Mouse (Mus musculus) layer of hippocampus, postnatal 10 days (tissue): ENCODE results near the gene Nrp1. TPM values are rescaled to one million over a fixed set of nuclear protein-coding genes. Genes with fewer than 3 reads are reported as not detected.

ENCODE experiments used
- DNase-seq, 2 experiments: peaks; one replicate each; pipeline ENCODE4 v3.0.0; 2021; ENCODE audit warnings: low spot score in 2 of 2
- total RNA-seq, 2 experiments: library from RNA; stranded (reverse); gene quantifications; 2 replicates each; pipeline ENCODE4 v1.2.3; 2021

The Nrp1 gene
- total RNA-seq, 2 experiments from 2014 or later, result 157 to 165 TPM

- no peak for DNase-seq
These were observed 104.8 kb downstream of the Nrp1 start for GRCm38 (mm10) chr8:128463162-128463561.

- no peak for DNase-seq
These were observed 105.7 kb downstream of the Nrp1 start for GRCm38 (mm10) chr8:128464056-128464623.

GRCm38 (mm10) chr8:128465553-128465952, 107.1 kb downstream of the Nrp1 start:
- DNase-seq, result no peak

GRCm38 (mm10) chr8:128466681-128467430, 108.5 kb downstream of the Nrp1 start:
- DNase-seq, result no peak

GRCm38 (mm10) chr8:128470097-128470496, 111.7 kb downstream of the Nrp1 start:
- no peak for DNase-seq

GRCm38 (mm10) chr8:128471186-128471585, 112.8 kb downstream of the Nrp1 start:
- DNase-seq, result no peak

GRCm38 (mm10) chr8:128472871-128473270, 114.5 kb downstream of the Nrp1 start:
- DNase-seq, result peak in 1 of 2 experiments; percentile 33

GRCm38 (mm10) chr8:128473456-128474239, 115.2 kb downstream of the Nrp1 start:
- no peak for DNase-seq

GRCm38 (mm10) chr8:128474614-128475013, 116.2 kb downstream of the Nrp1 start:
- DNase-seq, result no peak

- peak; percentile 33 to 47 for DNase-seq
These were observed 117.8 kb downstream of the Nrp1 start for GRCm38 (mm10) chr8:128476206-128476605.

GRCm38 (mm10) chr8:128478017-128478416, 119.6 kb downstream of the Nrp1 start:
- DNase-seq, result no peak

GRCm38 (mm10) chr8:128479309-128480013, 121.1 kb downstream of the Nrp1 start:
- no peak for DNase-seq

- DNase-seq, result no peak
These were observed 122.7 kb downstream of the Nrp1 start for GRCm38 (mm10) chr8:128480896-128481665.

- no peak for DNase-seq
These were observed 124.9 kb downstream of the Nrp1 start for GRCm38 (mm10) chr8:128483344-128483743.

GRCm38 (mm10) chr8:128484720-128485124, 126.3 kb downstream of the Nrp1 start:
- no peak for DNase-seq

- DNase-seq, result no peak
These were observed 127.6 kb downstream of the Nrp1 start for GRCm38 (mm10) chr8:128486043-128486442.

- no peak for DNase-seq
These were observed 129.8 kb downstream of the Nrp1 start for GRCm38 (mm10) chr8:128487966-128488931.

GRCm38 (mm10) chr8:128489351-128489750, 130.9 kb downstream of the Nrp1 start:
- no peak for DNase-seq
